8 mouse cellular contexts compared by ENCODE assay signal in genomic region chr9:62828662-62829086, GRCm38 (mm10). TPM values are rescaled to one million over a fixed set of nuclear protein-coding genes. Genes with fewer than 3 reads are reported as not detected.
DNase-seq lines count a peak whose midpoint lies in the region; ATAC-seq lines count a peak whose summit lies in the region.

No protein-coding gene starts in this region.

- H3K79me2 ChIP-seq in macrophage (ENCODE audit: inconsistent target): no peaks in the 10 kb centered on the region

- H3K4me2 ChIP-seq in hindbrain, embryonic 16.5 days (ENCODE audit: low read length): peak overlapping the region; percentile 59

- ATAC-seq in hindbrain, embryonic 16.5 days: peak; percentile 94

- peaks cover 15% of the 10 kb centered on the region for H3K4me1 ChIP-seq in hindbrain, embryonic 16.5 days (ENCODE audit: control insufficient read depth, insufficient read depth, low read depth, low read length)

- WGBS in hindbrain, embryonic 16.5 days: 0% methylated on average over 23 of the region's 23 CpGs
- WGBS in macrophage (ENCODE audit: missing documents): under 1% methylated on average over 23 of the region's 23 CpGs

- peak overlapping the region; percentile 45 for H3K4me3 ChIP-seq in hindbrain, embryonic 16.5 days (ENCODE audit: low read length)
- peak overlapping the region; percentile 14; the same call in 1 of the 2 replicates for H3K4me3 ChIP-seq in macrophage (ENCODE audit: inconsistent target)

- no peaks in the 10 kb centered on the region for H3K9me3 ChIP-seq in hindbrain, embryonic 16.5 days (ENCODE audit: control insufficient read depth, low read length)

- H3K9ac ChIP-seq in hindbrain, embryonic 16.5 days (ENCODE audit: low read depth, low read length): peak overlapping the region; percentile 38

- no peaks in the 10 kb centered on the region for H3K27me3 ChIP-seq in hindbrain, embryonic 16.5 days (replicated peaks; ENCODE audit: control insufficient read depth, insufficient read depth, low read length)

- peak overlapping the region; percentile 72 for H3K27ac ChIP-seq in hindbrain, embryonic 16.5 days (ENCODE audit: low read depth, low read length)
- peak overlapping the region; percentile 49 for H3K27ac ChIP-seq in macrophage

- DNase-seq in T-cell, adult 2 months (ENCODE audit: low spot score): peak; percentile 85
- DNase-seq in cerebellum, postnatal 36 days: peak; percentile 91 to 93
- peak; percentile 93 to 95 for DNase-seq in frontal cortex, postnatal 36 days (ENCODE audit: low spot score in 2 of 2)
- DNase-seq in left cerebral cortex, adult 18-20 months (ENCODE audit: low spot score in 2 of 2): peak; percentile 91 to 95
- peak; percentile 95 for DNase-seq in right cerebral cortex, adult 18-20 months
- DNase-seq in urinary bladder, postnatal 10 days (ENCODE audit: low spot score): peak; percentile 90

- H3K36me3 ChIP-seq in hindbrain, embryonic 16.5 days (ENCODE audit: control insufficient read depth, insufficient read depth, low read length): no peaks in the 10 kb centered on the region
- no peaks in the 10 kb centered on the region for H3K36me3 ChIP-seq in macrophage (ENCODE audit: inconsistent target)

RNA-seq across cellular contexts. Expression of gene Cln6, which starts 9.9 kb away (rescaled TPM):
- polyA plus RNA-seq in hindbrain, embryonic 16.5 days (2015; fragmentation: Nextera tagmentation; extraction: Ambion mirVana): 6.7 and 6.9 TPM in 2 replicates
- 10 to 100 TPM; 10.8 to 14.6 TPM for total RNA-seq in left cerebral cortex, adult 18-20 months (2021)
- 10 to 100 TPM in 11 of 26 experiments, 1 to 10 TPM in 15; 1.2 to 22.2 (median 7.2) TPM for total RNA-seq in macrophage (2018; cell fraction: chromatin; rRNA removed)
- 10 to 100 TPM; 41.1 to 85.4 (median 62.3) TPM for total RNA-seq in macrophage (2018; cell fraction: cytosol; rRNA removed)
- total RNA-seq in macrophage (2018; cell fraction: nucleus; rRNA removed): 10 to 100 TPM in 25 of 26 experiments, 1 to 10 TPM in 1; 8.6 to 68.5 (median 34.7) TPM
- 44.8 to 72.8 TPM (median 61.4 TPM) in 3 replicates for polyA plus RNA-seq in macrophage (2018)

RNA-seq across cellular contexts. Expression of gene Fem1b, which starts 16.9 kb away (rescaled TPM):
- polyA plus RNA-seq in hindbrain, embryonic 16.5 days (2015; fragmentation: Nextera tagmentation; extraction: Ambion mirVana): 44.5 and 55.2 TPM in 2 replicates
- 100 to 1,000 TPM; 109 to 114 TPM for total RNA-seq in left cerebral cortex, adult 18-20 months (2021)
- total RNA-seq in macrophage (2018; cell fraction: chromatin; rRNA removed): 100 to 1,000 TPM in 6 of 26 experiments, 10 to 100 TPM in 20; 28.9 to 182 (median 61.6) TPM
- 100 to 1,000 TPM in 2 of 26 experiments, 10 to 100 TPM in 24; 28.1 to 118 (median 59.6) TPM for total RNA-seq in macrophage (2018; cell fraction: cytosol; rRNA removed)
- total RNA-seq in macrophage (2018; cell fraction: nucleus; rRNA removed): 100 to 1,000 TPM in 5 of 26 experiments, 10 to 100 TPM in 21; 34.8 to 127 (median 71.2) TPM
- 38.2 to 44.0 TPM (median 38.7 TPM) in 3 replicates for polyA plus RNA-seq in macrophage (2018)

RNA-seq across cellular contexts. Expression of gene Calml4, which starts 29.2 kb away (rescaled TPM):
- polyA plus RNA-seq in hindbrain, embryonic 16.5 days (2015; fragmentation: Nextera tagmentation; extraction: Ambion mirVana): 22.8 and 23.5 TPM in 2 replicates
- not detected for total RNA-seq in left cerebral cortex, adult 18-20 months (2021)
- 1 to 10 TPM in 12 of 26 experiments, under 1 TPM in 2, not detected in 12; 0.29 to 5.3 (median 2.3) TPM for total RNA-seq in macrophage (2018; cell fraction: chromatin; rRNA removed)
- 1 to 10 TPM in 13 of 26 experiments, under 1 TPM in 11, not detected in 2; 0.32 to 2.9 (median 1.4) TPM for total RNA-seq in macrophage (2018; cell fraction: cytosol; rRNA removed)
- 1 to 10 TPM in 15 of 26 experiments, under 1 TPM in 6, not detected in 5; 0.55 to 6.1 (median 1.5) TPM for total RNA-seq in macrophage (2018; cell fraction: nucleus; rRNA removed)
- 0.62 to 1.1 TPM (median 0.63 TPM) in 3 replicates for polyA plus RNA-seq in macrophage (2018)

Comparison
In these comparisons a context has a peak if more than half of its experiments do, and no peak if none do; other contexts are left out.
1. Peak in every context shown above with its lines: DNase-seq, ATAC-seq, H3K4me3 ChIP-seq and H3K27ac ChIP-seq.
2. RNA of gene Calml4, which starts 29.2 kb away (polyA plus RNA-seq): 22.8 to 23.5 TPM in hindbrain, embryonic 16.5 days; 0.62 to 1.1 TPM in macrophage; every median in the first group is over 10 times any median in the second.